Mouse (Mus musculus) left cerebral cortex, postnatal 10 days (tissue): ENCODE data around the gene Gm16181. TPM values are rescaled to one million over a fixed set of nuclear protein-coding genes. Genes with fewer than 3 reads are reported as not detected.
A peak's percentile ranks its signal among the peaks of the same experiment; 100 is the strongest.

Experiments used
- DNase-seq, 2 experiments: peaks; one replicate each; pipeline ENCODE4 v3.0.0; 2021 to 2022; ENCODE audit warnings: low spot score in 2 of 2, mixed read lengths in 1 of 2; ENCODE audit errors: extremely low spot score in 1 of 2
- intact Hi-C: fragments of 180-260 bp; cut with DNase I; formaldehyde crosslinking; loops from one replicate; pipeline ENCODE4 v1.15.1; 2025
- microRNA-seq: library from miRNA; unstranded; fragments of <30 nt; microRNA quantifications from one replicate; pipeline ENCODE4 v1.2.0, GENCODE M21; 2022
- total RNA-seq, 2 experiments: library from RNA; stranded (reverse); gene quantifications; 2 replicates each; pipeline ENCODE4 v1.2.3; 2021

Gene Gm16181
- total RNA-seq, 2 experiments from 2014 or later = not detected

GRCm38 (mm10) chr17:35257378-35257777 is 36.7 kb downstream of the Gm16181 start:
- intact Hi-C loops = loop anchor here (5.0 kb wide), 1 partner anchor 35 kb away; no protein-coding TSS in a partner anchor
- no peak for DNase-seq

- DNase-seq = peak; percentile 91
- intact Hi-C loops = loop anchor here (2.0 to 5.0 kb wide), 2 partner anchors 17 to 34 kb away; no protein-coding TSS in a partner anchor
These were observed 37.3 kb downstream of the Gm16181 start for GRCm38 (mm10) chr17:35257824-35258491.

DNA sequence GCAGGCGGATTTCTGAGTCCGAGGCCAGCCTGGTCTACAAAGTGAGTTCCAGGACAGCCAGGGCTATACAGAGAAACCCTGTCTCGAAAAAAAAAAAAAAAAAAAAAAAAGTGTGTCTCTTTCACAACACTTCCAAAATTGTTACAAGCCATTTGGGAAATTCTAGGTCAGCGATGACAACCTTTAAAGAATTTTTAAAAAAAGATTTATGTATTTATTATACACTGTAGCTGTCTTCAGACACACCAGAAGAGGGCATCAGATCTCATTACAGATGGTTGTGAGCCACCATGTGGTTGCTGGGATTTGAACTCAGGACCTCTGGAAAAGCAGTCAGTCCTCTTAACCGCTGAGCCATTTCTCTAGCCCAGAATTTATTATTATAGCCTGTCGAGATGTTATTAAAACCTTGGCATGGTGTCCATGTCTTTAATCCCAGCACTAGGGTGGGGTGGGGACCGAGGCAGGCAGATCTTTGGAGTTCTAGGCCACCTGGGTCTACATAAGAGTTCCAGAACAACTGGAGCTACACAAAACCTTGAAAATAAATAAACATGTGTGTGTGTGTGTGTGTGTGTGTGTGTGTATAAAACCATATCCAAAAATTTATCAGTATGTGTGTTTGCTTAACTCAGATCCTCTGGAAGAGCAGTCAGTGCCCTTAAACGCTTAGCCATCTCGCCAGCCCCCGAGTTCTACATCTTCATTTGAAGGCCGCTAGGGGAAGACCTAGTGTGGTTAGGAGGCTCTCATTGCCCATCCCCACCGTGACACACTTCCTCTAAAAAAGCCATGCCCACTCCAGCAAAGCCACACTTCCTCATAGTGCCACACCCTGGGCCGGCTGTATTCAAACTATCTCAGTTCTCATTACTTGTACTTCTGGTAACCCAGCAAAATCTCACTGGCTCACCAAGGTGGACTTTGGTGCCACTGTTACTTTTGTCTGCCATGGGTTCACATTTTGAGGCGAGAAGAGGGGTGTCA is 38.2 kb downstream of the Gm16181 start:
- intact Hi-C loops = loop anchor here (2.0 to 5.0 kb wide), 2 partner anchors 16 to 34 kb away; no protein-coding TSS in a partner anchor
- peak in 1 of 2 experiments; percentile 63 for DNase-seq

DNA sequence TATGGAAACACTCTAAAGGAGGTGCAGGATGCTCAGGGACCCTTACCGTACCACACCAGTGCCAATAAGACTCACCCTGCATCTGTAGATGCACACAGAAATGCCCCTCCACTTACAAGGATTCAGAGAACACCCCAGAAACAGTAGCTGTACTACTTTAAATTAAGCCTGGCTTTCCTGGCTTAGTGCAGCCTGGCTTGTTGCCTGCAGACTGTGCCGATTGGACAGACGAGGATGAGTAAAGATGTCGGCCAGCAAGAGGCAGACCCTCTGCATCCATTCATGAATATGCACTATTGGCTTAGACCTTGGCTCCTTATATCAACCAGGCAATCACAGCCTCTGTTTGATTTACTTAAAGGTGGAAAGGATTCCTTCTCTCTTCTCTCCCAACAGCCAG is 39.0 kb downstream of the Gm16181 start:
- intact Hi-C loops = loop anchor here (2.0 to 5.0 kb wide), 3 partner anchors 15 to 43 kb away; no protein-coding TSS in a partner anchor
- DNase-seq = no peak

DNA sequence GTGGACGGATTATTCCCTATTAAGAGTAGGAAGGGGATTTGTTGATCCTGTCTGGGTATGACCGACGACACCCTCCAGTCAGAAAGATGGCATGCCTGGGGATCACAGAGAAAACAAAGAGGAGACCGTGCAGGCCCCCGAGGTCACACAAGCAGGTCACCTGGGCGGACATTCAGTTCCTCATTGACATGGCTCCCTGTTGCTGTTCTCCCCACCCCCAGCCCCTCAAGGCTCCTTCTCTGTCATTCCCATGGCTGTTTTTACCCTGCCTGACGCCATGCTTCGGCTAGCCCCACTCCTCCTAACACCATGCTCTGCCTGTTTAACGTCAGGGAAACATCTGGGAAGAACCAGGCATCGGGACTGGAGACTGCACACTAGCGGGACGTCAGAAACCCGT is 41.0 kb downstream of the Gm16181 start:
- intact Hi-C loops = loop anchor here (5.0 kb wide), 1 partner anchor 41 kb away; no protein-coding TSS in a partner anchor
- DNase-seq = no peak

DNA sequence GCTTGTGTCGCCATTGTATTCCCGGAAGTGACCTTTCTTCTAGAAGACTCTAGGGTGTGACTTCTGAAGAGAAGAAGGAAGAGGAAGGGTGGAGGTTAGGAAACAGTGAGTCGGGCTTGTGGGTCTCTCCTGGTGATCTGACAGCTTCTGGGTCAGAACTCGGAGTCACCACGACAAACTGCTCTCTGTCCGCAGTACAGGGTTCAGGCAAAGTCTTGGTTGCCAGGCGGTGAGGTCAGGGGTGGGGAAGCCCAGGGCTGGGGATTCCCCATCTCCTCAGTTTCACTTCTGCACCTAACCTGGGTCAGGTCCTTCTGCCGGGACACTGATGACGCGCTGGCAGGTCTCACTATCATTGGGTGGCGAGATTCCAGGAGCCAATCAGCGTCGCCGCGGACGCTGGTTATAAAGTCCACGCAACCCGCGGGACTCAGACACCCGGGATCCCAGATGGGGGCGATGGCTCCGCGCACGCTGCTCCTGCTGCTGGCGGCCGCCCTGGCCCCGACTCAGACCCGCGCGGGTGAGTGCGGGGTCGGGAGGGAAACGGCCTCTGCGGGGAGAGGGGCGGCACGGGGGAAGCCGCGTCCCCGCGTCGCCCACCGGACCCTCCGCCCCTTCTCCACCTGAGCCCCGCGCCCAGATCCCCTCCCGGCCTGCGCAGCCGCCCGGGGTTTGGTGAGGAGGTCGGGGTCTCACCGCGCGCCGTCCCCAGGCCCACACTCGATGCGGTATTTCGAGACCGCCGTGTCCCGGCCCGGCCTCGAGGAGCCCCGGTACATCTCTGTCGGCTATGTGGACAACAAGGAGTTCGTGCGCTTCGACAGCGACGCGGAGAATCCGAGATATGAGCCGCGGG is 42.3 kb downstream of the Gm16181 start, which contains the start of gene H2-D1:
Gene H2-D1 (plus strand): TSS at position 67 of the 859 bp plus-strand sequence.
- DNase-seq = peak; percentile 93 to 97
- intact Hi-C loops = loop anchor here (5.0 kb wide), 1 partner anchor 39 kb away; no protein-coding TSS in a partner anchor

- no peak for DNase-seq
- intact Hi-C loops = loop anchor here (5.0 kb wide), 1 partner anchor 39 kb away; no protein-coding TSS in a partner anchor
These were observed 42.9 kb downstream of the Gm16181 start for GRCm38 (mm10) chr17:35263523-35263883.

DNA sequence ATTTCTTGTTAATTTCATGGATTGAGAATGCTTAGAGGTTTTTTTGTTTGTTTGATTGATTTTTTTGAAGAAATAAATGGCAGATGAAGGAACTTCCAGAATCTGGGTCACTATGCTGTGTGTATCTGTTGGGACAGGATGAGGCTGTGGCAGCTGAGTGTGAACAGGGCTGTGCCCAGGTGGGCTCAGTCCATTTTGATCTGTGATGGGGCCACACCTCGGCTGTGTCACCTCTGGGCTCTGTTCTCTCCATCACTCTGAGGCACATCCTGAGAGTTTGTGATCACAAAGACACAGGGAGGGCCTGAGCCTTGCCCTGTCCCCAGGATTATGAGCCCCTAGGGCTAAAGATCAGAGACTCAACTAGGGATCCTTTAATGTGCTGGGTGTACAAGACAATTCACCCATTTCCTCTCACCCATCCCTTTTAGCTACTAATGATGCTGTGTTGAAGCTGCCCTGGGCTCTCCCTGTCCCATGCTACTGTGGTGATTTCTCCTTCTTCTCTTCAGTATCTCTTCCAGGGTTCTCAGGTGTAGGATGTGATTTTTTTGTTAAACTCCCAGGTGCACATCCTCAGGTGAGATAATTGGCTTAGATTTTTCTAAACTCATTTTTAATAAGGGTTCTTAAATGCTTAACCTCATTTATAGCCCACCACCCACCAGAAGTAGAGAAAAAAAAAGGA is 46.9 kb downstream of the Gm16181 start:
- no peak for DNase-seq
- intact Hi-C loops = loop anchor here (2.0 kb wide), 2 partner anchors 1273 to 1295 kb away; no protein-coding TSS in a partner anchor

- intact Hi-C loops = loop anchor here (2.0 kb wide), 2 partner anchors 1275 to 1297 kb away; no protein-coding TSS in a partner anchor
These were observed 49.2 kb downstream of the Gm16181 start for GRCm38 (mm10) chr17:35269653-35270347.

DNA sequence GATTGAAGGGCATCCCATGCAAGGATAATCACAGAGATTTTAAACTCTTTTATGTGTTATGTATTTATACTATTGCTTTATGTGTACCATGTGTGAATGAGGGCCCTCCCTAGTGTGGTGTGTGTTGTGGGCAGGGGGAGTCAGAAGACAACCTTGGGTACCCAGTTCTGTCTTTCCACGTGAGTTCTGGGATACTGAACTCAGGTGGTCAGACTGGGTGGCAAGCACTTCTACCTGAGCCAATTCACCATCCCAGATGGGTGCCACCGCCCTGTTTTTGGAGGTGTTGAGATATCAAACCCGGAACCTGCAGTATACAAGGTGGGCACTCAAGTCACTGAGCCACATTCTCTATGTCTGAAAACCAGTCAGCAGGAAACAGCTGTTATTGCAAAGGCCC is 51.6 kb downstream of the Gm16181 start:
- no peak for DNase-seq
- intact Hi-C loops = no loop called here

More at GRCm38 (mm10) chr17:35269653-35270347, 49.2 kb downstream of the Gm16181 start:
- DNase-seq = no peak

Small RNA genes within 50 kb of the gene (microRNA-seq; reads per million reads assigned to microRNA genes)
- gene Mir6973a (not detected), gene Mir6974 (not detected), gene Mir6975 (3.4 reads per million, percentile 7 among the genes with 10 or more reads in this experiment), gene Mir8094 (0.86 reads per million)

Other genes with a start within 250 kb of the Gm16181 start
- 1 to 10 TPM; 3.0 to 5.4 TPM for gene Hspa1a, start 248.7 kb upstream of the Gm16181 start, total RNA-seq
- gene Hspa1l, start 248.1 kb upstream of the Gm16181 start, total RNA-seq = under 1 TPM in 1 of 2 experiments, not detected in 1; 0.20 TPM
- 10 to 100 TPM; 25.4 to 27.2 TPM for gene Lsm2, start 239.0 kb upstream of the Gm16181 start, total RNA-seq
- gene Vars, start 219.8 kb upstream of the Gm16181 start, total RNA-seq = 10 to 100 TPM; 55.1 to 56.7 TPM
- under 1 TPM; 0.18 to 0.19 TPM for gene Vwa7, start 204.3 kb upstream of the Gm16181 start, total RNA-seq
- gene Sapcd1, start 192.8 kb upstream of the Gm16181 start, total RNA-seq = 1 to 10 TPM in 1 of 2 experiments, under 1 TPM in 1; 0.83 to 1.0 TPM
- under 1 TPM; 0.81 to 0.97 TPM for gene Msh5, start 174.1 kb upstream of the Gm16181 start, total RNA-seq
- 10 to 100 TPM; 14.3 to 15.8 TPM for gene Clic1, start 170.9 kb upstream of the Gm16181 start, total RNA-seq
- 10 to 100 TPM; 26.3 to 31.1 TPM for gene Ddah2, start 161.8 kb upstream of the Gm16181 start, total RNA-seq
- not detected for gene Ly6g6c, start 155.4 kb upstream of the Gm16181 start, total RNA-seq
- not detected for gene Mpig6b, start 154.7 kb upstream of the Gm16181 start, total RNA-seq
- gene Ly6g6e, start 143.9 kb upstream of the Gm16181 start, total RNA-seq = 1 to 10 TPM; 1.6 to 2.3 TPM
- 1 to 10 TPM in 1 of 2 experiments, not detected in 1; 1.1 TPM for gene Ly6g6d, start 142.8 kb upstream of the Gm16181 start, total RNA-seq
- gene Ly6g6f, start 135.2 kb upstream of the Gm16181 start, total RNA-seq = not detected
- gene Abhd16a, start 131.6 kb upstream of the Gm16181 start, total RNA-seq = 10 to 100 TPM; 84.4 to 91.5 TPM
- not detected for gene Ly6g5c, start 112.6 kb upstream of the Gm16181 start, total RNA-seq
- gene Ly6g5b, start 105.4 kb upstream of the Gm16181 start, total RNA-seq = under 1 TPM; 0.58 to 0.81 TPM
- gene Gpank1, start 99.4 kb upstream of the Gm16181 start, total RNA-seq = 10 to 100 TPM; 13.2 to 17.7 TPM
- 100 to 1,000 TPM; 196 to 210 TPM for gene Csnk2b, start 98.8 kb upstream of the Gm16181 start, total RNA-seq
- gene D17H6S53E, start 94.5 kb upstream of the Gm16181 start, total RNA-seq = 10 to 100 TPM; 23.8 to 24.6 TPM
- under 1 TPM in 1 of 2 experiments, not detected in 1; 0.34 TPM for gene Apom, start 88.8 kb upstream of the Gm16181 start, total RNA-seq
- gene Bag6, start 85.7 kb upstream of the Gm16181 start, total RNA-seq = 100 to 1,000 TPM; 297 to 299 TPM
- gene Prrc2a, start 55.9 kb upstream of the Gm16181 start, total RNA-seq = 100 to 1,000 TPM; 261 to 270 TPM
- 10 to 100 TPM in 1 of 2 experiments, 1 to 10 TPM in 1; 8.0 to 12.5 TPM for gene Aif1, start 44.8 kb upstream of the Gm16181 start, total RNA-seq
- 10 to 100 TPM; 13.7 to 14.9 TPM for gene Lst1, start 32.4 kb upstream of the Gm16181 start, total RNA-seq
- 1 to 10 TPM in 1 of 2 experiments, under 1 TPM in 1; 0.77 to 1.4 TPM for gene Ltb, start 26.4 kb upstream of the Gm16181 start, total RNA-seq
- under 1 TPM in 1 of 2 experiments, not detected in 1; 0.19 TPM for gene Tnf, start 18.8 kb upstream of the Gm16181 start, total RNA-seq
- gene Lta, start 15.5 kb upstream of the Gm16181 start, total RNA-seq = 1 to 10 TPM in 1 of 2 experiments, under 1 TPM in 1; 0.51 to 1.1 TPM
- gene Atp6v1g2, start 12.8 kb downstream of the Gm16181 start, total RNA-seq = 100 to 1,000 TPM; 329 to 351 TPM
- 10 to 100 TPM; 12.7 to 14.6 TPM for gene Nfkbil1, start 15.0 kb downstream of the Gm16181 start, total RNA-seq
- gene Ddx39b, start 20.9 kb downstream of the Gm16181 start, total RNA-seq = 100 to 1,000 TPM; 255 to 261 TPM
- 10 to 100 TPM; 18.2 to 21.5 TPM for gene H2-D1, start 41.9 kb downstream of the Gm16181 start, total RNA-seq
- gene H2-Q1, start 99.6 kb downstream of the Gm16181 start, total RNA-seq = under 1 TPM; 0.67 to 0.81 TPM
- 1 to 10 TPM; 1.7 to 1.8 TPM for gene H2-Q2, start 121.4 kb downstream of the Gm16181 start, total RNA-seq
- gene H2-Q4, start 158.8 kb downstream of the Gm16181 start, total RNA-seq = 1 to 10 TPM in 1 of 2 experiments, under 1 TPM in 1; 0.56 to 1.4 TPM
- not detected for gene H2-Q6, start 204.0 kb downstream of the Gm16181 start, total RNA-seq
- gene H2-Q7, start 218.3 kb downstream of the Gm16181 start, total RNA-seq = under 1 TPM in 1 of 2 experiments, not detected in 1; 0.55 TPM
- not detected for gene H2-Q10, start 249.3 kb downstream of the Gm16181 start, total RNA-seq